Mouse (Mus musculus) testis, postnatal 10 days (tissue): Measurements from ENCODE around the gene Ppm1a.
A peak's percentile ranks its signal among the peaks of the same experiment; 100 is the strongest.

Experiments
- DNase-seq: peaks from one replicate; pipeline ENCODE4 v3.0.0; 2021; ENCODE audit warnings: low spot score

Ppm1a gene

DNA sequence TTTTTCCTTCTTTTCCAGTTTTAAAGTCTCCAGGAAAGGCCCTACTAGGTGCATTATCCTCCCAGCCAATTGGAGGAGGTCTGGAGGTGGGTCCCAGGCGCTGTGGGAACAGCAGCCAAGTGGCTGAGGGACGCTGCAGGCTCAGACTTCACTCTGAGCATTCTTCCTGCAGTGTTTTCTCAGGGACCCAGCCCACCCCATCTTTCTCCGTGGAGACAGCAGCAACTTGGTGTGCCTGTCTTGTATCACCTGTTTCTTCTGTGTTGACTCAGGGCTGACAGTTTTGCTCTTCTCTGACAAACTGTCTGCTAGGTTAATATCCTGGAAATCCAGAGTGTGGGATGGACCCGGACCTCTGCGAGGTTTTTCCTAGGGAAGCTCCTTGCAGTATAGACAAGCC lies 68.4 kb downstream of the Ppm1a start:
- no peak for DNase-seq

DNA sequence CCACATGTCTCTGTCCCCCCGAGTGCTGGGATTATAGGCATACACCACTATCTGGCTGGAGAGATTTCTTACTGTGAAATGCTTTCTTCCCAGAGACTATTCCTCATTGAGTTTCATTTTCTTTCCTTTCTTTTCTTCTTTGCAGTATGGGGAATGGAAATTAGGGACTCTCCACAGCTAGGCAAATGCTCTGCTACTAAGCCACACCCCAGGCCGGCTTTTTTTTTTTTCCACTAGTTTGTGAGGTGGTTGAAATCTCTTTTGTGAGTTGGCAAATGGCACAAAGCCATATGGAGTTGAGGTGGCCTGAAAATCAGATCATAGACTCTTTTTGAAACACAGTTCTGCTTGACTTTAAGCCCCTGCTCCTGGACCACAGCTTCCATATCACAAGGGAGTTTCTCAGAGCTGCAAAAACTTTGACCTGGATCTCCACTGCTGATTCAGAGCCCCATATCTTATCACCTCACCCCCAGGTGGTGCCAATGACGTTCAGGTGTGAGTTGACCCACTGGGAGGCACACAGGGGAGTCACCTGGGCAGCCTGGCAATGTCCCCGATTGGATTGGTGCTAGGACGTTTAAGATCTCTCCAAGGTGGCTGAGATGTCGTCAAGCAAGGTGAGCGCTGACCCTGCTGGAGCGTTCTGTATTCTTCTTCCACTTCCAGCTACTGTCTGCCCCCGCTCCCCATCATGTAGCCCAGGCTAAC lies 71.7 kb downstream of the Ppm1a start:
- DNase-seq: no peak

DNA sequence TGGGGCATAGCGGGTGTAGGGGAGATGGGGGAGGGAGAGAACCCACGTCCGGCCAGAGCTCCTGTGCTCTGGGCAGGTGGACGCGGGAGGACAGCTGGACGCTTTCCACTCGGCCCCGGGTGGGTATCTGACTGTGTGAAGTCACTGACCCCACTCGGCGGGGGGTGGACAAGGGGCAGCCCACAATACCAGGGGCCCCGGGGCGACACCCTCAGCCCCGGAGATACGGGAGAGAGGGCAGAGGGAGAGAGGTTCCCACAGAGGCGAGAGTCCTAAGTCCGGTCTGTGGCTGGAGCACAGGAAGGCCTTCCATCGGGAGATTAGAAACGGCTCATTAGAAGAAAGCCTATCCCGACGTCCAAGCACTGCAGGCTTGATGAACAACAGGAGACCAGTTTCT lies 72.5 kb downstream of the Ppm1a start:
- no peak for DNase-seq

DNA sequence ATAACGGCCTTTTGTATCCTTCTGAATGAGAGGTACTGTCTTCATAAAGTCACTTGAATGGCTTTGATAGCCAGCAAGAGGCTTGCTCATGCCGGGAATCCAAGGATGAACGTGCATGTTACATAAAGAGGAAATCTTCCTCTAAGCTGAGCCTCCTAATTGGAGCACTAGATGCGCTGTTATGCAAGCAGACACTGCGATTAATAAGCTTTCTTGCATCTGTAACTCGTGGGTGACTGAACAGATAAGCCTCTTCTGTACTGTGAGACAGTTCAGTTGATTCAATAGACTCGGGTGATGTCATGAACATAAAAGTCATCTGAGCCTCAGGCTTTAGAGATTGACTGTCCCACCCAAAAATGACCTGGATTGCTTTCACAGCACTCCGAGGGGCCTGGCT lies 73.1 kb downstream of the Ppm1a start:
- no peak for DNase-seq

DNA sequence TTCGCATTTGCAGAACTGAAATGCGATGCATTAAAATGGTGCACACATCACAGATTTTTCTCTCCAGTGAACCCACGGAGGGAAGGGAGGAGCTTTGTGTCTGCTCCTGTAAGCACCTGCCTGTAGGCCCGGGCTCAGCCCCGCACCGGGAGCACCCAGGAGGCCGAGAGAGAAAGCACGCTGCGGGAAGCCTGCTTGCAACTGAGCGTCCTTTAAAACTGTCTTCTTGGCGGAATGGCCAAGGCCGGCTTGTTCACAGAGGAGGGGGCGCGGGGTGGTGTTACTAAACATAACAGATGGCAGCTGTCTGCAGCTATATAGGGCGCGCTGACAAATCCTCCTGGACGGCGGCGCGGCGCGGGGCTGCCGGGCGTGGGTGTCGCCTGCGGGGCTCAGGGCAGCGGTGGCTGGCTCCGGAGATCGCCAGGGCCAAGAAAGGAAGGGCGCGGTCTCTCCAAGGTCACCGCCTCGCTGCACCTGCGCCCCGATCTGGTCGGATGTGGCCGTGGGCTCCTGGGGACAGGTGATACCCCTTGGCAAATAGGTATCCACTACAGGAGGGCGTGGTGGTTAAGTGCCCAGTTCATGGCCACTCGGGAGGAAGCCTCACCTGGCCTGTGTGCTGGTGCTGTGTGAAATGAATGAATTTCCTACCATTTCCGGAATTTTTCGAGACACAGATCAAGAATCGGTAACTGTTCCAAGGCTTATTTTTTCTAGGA lies 74.6 kb downstream of the Ppm1a start:
- DNase-seq: peak; percentile 53

DNA sequence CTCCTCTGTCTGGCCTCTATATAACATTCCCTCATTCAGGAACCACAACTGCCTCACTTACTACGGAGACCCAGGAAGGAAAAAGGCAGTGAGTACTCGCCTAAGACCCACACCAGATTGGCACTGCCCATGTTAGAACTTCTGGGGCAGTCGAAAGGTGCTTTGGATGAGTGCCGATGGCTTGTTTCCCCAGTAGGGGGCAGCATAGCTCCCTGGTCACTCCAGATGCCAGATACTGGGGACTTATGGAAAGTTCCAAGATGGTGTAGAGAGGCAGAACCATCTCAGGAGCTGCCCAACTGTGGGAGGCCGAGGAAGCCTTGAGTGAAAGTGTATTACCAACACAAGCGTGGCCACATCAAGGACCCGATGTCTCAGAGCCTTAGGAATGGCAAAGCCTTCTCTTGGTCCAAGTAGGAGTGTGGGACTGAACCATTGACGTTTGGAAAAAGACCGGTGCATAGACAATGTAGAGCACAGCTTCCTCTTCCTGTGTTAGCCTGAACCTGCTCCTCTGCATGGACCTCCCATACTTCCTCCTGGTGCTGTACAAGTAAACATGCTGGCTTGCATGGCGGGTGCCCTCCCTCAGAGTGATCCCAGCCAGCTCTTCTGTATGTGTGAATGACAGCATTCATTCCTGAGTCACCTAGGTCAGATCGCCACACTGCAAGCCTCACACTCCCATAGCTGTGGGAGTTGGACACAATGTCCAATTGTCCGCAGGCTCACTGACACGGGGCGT lies 77.7 kb downstream of the Ppm1a start:
- no peak for DNase-seq

DNA sequence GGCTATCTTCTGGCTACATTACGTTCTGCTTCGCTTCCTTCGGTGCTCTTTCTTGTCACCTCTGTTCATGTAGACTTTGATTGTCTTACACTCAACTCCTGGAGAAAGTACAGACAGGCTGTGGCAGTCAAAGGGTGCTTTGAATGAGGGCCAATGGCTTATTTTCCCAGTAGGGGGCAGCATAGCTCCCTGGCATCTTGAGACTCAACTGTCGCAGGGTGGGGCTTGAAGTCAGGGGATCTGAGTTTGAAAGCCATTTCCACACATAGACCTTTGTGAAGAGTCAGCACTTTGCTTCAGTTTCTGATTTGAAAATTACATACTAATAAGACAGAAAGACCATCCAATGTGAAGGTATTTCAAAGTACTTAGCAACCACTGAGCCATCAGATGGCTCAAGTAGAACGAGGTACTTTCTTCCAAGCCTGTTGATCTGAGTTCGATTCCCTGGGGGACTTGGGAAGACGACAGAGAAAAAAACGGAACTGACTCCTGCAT lies 78.3 kb downstream of the Ppm1a start:
- DNase-seq: no peak

DNA sequence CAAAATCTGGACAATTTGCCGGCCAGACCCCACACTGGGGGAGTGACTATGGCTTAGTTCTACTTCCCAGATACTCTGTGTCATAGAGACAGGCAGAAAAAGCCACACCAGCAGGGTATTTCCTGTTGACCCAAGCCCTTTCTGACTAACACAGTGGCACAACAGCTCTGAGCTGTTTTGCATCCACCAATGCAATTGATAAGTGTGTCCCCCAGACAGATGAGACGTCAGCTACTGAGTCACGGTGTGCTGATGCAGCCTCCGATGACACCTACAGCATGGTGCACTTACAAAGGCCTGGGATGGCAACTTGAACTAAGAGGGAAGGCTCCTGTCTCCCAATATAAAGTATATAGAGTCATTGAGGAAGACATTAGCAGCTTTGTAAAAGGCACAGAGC lies 80.0 kb downstream of the Ppm1a start:
- DNase-seq: no peak

DNA sequence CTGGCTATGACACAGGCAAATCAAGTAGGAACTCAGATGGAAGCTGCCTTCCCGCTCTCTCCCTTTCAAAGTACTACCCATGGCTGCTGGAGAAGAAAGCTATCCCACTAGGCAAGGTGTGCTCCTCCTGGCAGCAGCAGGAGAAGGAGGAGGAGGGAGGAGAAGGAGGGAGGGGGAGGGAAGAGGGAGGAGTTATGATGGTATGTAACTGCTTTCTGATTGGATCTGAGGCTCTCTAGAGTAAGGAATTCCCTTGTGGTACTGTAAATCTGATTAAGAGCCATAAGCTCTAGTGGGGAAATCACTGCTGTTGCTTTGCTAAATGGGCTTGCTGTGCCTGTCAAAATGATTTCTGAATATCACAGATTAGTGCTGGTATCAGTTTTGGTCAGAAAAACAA lies 84.2 kb downstream of the Ppm1a start:
- DNase-seq: no peak

DNA sequence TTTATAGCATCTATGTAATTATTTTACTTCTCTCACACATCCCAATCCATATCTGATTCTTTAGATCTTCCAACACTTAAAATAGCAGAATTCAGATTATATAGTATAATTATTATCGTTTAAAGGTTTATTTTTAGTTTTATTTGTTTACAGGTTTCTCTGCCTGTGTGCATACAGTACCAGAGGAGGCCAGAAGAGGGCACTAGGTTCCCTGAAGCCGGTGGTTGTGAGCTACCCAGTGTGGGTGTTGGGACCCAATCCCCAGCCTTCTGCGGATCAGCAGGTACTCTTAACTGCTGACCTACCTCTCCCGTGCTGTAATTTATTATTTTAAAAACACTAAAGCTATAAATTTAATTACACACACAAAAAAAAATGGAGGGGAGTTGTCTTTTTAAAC lies 85.9 kb downstream of the Ppm1a start:
- no peak for DNase-seq

DNA sequence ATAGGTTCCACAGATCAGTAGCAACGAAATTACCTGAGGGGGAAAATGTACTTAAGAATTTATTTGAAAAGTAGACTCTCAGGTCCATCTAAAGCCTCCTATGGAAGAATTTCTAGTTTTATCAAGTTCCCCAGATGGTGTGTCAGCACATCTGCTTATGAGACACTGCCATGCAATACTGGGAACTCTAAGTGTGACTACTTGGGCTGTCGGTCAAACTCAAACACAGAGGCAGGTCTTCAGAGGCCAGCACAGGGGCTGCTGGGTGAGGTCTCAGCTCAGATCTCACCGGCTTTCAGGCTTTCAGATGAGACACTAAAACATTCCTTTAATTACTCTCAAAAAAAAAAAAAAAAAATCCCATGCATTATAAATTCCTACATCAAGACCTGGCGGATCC lies 86.3 kb downstream of the Ppm1a start:
- DNase-seq: no peak

DNA sequence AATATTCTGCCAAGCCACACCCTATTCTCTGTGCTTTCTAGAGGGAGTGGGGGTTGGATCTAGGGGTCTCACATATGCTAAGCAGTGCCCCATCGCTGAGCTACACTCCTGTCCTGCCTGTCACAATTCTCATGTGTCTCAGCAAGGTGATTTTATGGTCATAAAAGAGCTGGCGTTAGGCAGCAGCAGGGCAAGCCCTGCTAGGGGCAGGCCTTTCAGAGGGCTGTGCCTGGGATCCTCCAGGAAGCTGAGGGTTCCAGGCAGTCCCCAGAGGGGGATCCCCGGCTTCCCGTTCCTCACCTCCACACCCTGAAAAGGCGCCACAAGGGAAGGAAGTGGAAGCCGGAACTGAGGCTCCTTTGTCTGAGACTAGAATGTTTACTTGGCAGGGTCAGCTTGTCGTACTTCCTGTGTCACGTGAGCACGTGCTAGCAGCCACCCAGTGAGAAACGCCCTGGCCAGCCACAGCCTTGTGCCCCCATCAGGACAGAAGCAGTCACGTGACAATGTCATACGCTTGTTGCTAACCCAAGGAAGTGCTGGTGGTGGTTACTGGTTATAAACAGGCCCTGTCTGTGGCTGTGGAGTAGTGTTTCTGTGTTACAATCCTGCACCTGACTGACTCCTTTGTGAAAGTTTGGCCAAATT lies 86.8 kb downstream of the Ppm1a start:
- peak; percentile 49 for DNase-seq

DNA sequence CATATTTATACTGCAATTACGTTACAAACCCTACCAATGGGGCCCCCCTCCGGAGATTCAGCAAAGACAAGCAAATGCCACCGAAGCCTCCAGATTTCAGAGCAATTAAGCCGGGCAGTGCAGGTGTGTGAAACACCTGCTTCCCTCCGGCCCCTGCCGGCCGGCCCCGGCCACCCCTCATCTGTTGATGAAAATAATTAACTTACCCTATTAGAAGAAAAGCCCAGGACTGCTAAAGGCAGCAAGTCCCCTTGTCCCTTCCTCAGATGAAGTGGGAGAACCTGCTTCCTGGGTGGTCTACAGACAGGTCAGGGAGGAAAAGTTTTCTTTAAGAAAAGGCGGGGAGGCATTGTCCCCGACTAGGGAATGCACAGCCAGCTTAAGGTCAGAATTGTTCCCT lies 88.7 kb downstream of the Ppm1a start:
- DNase-seq: no peak

DNA sequence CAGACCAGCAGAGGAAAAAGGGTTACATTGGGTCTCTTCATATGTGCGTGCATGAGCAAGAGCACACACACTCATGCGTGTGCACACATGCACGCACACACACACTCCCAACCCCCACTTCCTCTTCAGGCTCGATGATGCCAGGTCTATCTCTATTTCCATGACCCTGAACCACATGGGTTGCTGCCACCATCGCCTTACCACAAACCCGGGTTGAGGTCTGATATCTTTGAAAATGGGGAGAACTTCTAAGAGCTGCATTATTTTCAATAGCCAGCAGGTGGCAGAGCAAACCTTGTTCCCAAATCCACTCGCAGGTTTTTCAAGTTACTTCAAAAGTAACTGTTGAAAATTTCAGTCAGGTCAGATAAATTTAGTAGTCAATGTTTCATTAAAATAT lies 90.5 kb downstream of the Ppm1a start:
- DNase-seq: peak; percentile 64
